Mouse (Mus musculus): ENCODE data around the gene Gm4724.
"Not testable (repeated sequence)": the region's sequence is repeated elsewhere in the genome, so short reads cannot be mapped to it uniquely, and the experiment has no call there.

The Gm4724 gene

DNA sequence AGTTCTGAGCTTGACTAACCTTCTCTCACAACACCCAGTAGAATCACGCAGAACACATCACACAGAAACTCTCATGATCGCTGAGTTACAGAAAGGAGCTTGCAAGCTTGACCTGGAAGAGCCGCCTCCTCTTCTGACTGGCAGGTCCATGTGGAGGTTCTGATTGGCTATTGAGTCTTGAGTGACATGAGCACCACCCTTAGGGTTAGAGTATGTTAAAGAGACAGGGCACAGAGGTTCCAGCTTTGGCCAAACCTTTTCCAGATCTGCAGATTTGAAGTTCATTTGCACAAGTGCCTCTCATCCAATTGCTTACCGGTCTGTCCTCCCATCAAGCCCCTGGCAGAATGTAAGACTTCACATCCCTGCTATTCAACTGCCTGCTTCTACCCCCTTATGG, at the start of gene Gm4724:
Gene Gm4724, minus strand, starts transcription at position 101 of the 400 bp plus-strand sequence.
- DNase-seq (ENCODE audit: low spot score in 2 of 2): not testable (repeated sequence)

DNA sequence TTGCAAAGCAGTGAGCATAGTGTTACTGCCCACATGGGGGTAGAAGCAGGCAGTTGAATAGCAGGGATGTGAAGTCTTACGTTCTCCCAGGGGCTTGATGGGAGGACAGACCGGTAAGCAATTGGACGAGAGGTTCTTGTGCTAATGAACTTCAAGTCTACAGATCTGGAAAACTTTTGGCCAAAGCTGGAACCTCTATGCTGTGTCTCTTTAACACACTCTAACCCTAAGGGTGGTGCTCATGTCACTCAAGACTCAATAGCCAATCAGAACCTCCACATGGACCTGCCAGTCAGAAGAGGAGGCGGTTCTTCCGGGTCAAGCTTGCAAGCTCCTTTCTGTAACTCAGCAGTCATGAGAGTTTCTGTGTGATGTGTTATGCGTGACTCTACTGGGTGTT, 34.1 kb upstream of the Gm4724 start, which contains the start of gene Zfp965:
Gene Zfp965, plus strand, starts transcription at position 301 of the 400 bp plus-strand sequence.
- DNase-seq (ENCODE audit: low spot score in 2 of 2): not testable (repeated sequence)
